Mouse (Mus musculus) splenic B cell, adult 2 months (primary cell): ENCODE measurements around the gene Sertad2.

ENCODE experiments used
- DNase-seq: peaks from one replicate; pipeline ENCODE4 v3.0.0-alpha.2; 2011; ENCODE audit warnings: low read depth, low spot score
- H3K27me3 ChIP-seq: 2 replicates; pipeline ENCODE4 v1.6.1; 2012; ENCODE audit warnings: mild to moderate bottlenecking, low read length, moderate library complexity, mixed read lengths; ENCODE audit not compliant: control insufficient read depth, poor library complexity, insufficient read depth, severe bottlenecking
- H3K36me3 ChIP-seq: 2 replicates; pipeline ENCODE4 v1.6.1; 2012; ENCODE audit warnings: mild to moderate bottlenecking, low read length, moderate library complexity, mixed read lengths; ENCODE audit not compliant: control insufficient read depth, poor library complexity, insufficient read depth, severe bottlenecking

Sertad2 gene

GRCm38 (mm10) chr11:20559236-20559950, 16.3 kb downstream of the Sertad2 start:
- no peak for DNase-seq
- Histone ChIP-seq H3K27me3 (no peaks in the 10 kb centered on the region), H3K36me3 (no peaks in the 10 kb centered on the region)

- H3K27me3 ChIP-seq = no peaks in the 10 kb centered on the region
- no peaks in the 10 kb centered on the region for H3K36me3 ChIP-seq
- DNase-seq = no peak
Measured at GRCm38 (mm10) chr11:20559951-20560642, 17.0 kb downstream of the Sertad2 start.

GRCm38 (mm10) chr11:20561323-20562002, 18.4 kb downstream of the Sertad2 start:
- H3K27me3 ChIP-seq = no peaks in the 10 kb centered on the region
- DNase-seq = peak; percentile 40

GRCm38 (mm10) chr11:20565057-20565456, 22.0 kb downstream of the Sertad2 start:
- DNase-seq = no peak
- Histone ChIP-seq H3K36me3 (no peaks in the 10 kb centered on the region), H3K27me3 (no peaks in the 10 kb centered on the region)

More at GRCm38 (mm10) chr11:20561323-20562002, 18.4 kb downstream of the Sertad2 start:
- no peaks in the 10 kb centered on the region for H3K36me3 ChIP-seq

- H3K36me3 ChIP-seq = no peaks in the 10 kb centered on the region
- DNase-seq = no peak
Measured at GRCm38 (mm10) chr11:20571702-20572413, 28.8 kb downstream of the Sertad2 start.

GRCm38 (mm10) chr11:20576046-20576635, 33.1 kb downstream of the Sertad2 start:
- Histone ChIP-seq H3K27me3 (no peaks in the 10 kb centered on the region), H3K36me3 (no peaks in the 10 kb centered on the region)
- DNase-seq = no peak

More at GRCm38 (mm10) chr11:20571702-20572413, 28.8 kb downstream of the Sertad2 start:
- no peaks in the 10 kb centered on the region for H3K27me3 ChIP-seq

- H3K27me3 ChIP-seq = no peaks in the 10 kb centered on the region
- no peak for DNase-seq
- H3K36me3 ChIP-seq = no peaks in the 10 kb centered on the region
Measured at GRCm38 (mm10) chr11:20582758-20583157, 39.7 kb downstream of the Sertad2 start.

- DNase-seq = no peak
- H3K27me3 ChIP-seq = no peaks in the 10 kb centered on the region
Measured at GRCm38 (mm10) chr11:20585297-20585696, 42.2 kb downstream of the Sertad2 start.

GRCm38 (mm10) chr11:20586180-20586579, 43.1 kb downstream of the Sertad2 start:
- no peaks in the 10 kb centered on the region for H3K36me3 ChIP-seq
- no peaks in the 10 kb centered on the region for H3K27me3 ChIP-seq
- no peak for DNase-seq

More at GRCm38 (mm10) chr11:20585297-20585696, 42.2 kb downstream of the Sertad2 start:
- no peaks in the 10 kb centered on the region for H3K36me3 ChIP-seq

- no peaks in the 10 kb centered on the region for H3K27me3 ChIP-seq
- DNase-seq = no peak
- no peaks in the 10 kb centered on the region for H3K36me3 ChIP-seq
Measured at GRCm38 (mm10) chr11:20589393-20589792, 46.3 kb downstream of the Sertad2 start.

GRCm38 (mm10) chr11:20592010-20592409, 49.0 kb downstream of the Sertad2 start:
- Histone ChIP-seq H3K36me3 (no peaks in the 10 kb centered on the region), H3K27me3 (no peaks in the 10 kb centered on the region)
- peak; percentile 50 for DNase-seq

GRCm38 (mm10) chr11:20594229-20595201, 51.5 kb downstream of the Sertad2 start:
- no peaks in the 10 kb centered on the region for H3K36me3 ChIP-seq
- DNase-seq = no peak
- H3K27me3 ChIP-seq = no peaks in the 10 kb centered on the region

- no peaks in the 10 kb centered on the region for H3K27me3 ChIP-seq
- no peaks in the 10 kb centered on the region for H3K36me3 ChIP-seq
- no peak for DNase-seq
Measured at GRCm38 (mm10) chr11:20603066-20603812, 60.2 kb downstream of the Sertad2 start.
